Mouse (Mus musculus): ENCODE data around the gene Nme7.

GRCm38 (mm10) chr1:164320731-164321130 is 16.8 kb downstream of the Nme7 start:
- TF ChIP-seq POLR2A (IDR thresholded peaks at IDR 0.05; ENCODE audit: low read depth, low read length): no peak
- no peak for TF ChIP-seq CTCF (conservative IDR thresholded peaks at IDR 0.05; ENCODE audit: insufficient read depth, insufficient read length, low read depth, low read length)

Data from kidney, adult 2 months (tissue).